Mouse (Mus musculus) hindbrain, embryonic 16.5 days (tissue): ENCODE measurements around the gene Wdr20. TPM values are rescaled to one million over a fixed set of nuclear protein-coding genes. Genes with fewer than 3 reads are reported as not detected.
A peak's percentile ranks its signal among the peaks of the same experiment; 100 is the strongest.

ENCODE experiments used
- ATAC-seq: fragments of 200-750 bp; cut with Nextera tagmentation; 2 replicates; pipeline ENCODE4 v1.8.0; 2017; ENCODE audit warnings: moderate TSS enrichment, moderate library complexity
- H3K27ac ChIP-seq: fragments of 300-500 bp; sonication (generic); 2 replicates; pipeline ENCODE4 v1.5.1; 2014; ENCODE audit warnings: low read depth, mild to moderate bottlenecking, control low read depth, low read length, moderate library complexity
- H3K27me3 ChIP-seq: fragments of 300-500 bp; sonication (generic); replicated peaks from 2 replicates; pipeline ENCODE4 v1.6.1; 2014; ENCODE audit warnings: low read length; ENCODE audit not compliant: control insufficient read depth, insufficient read depth
- H3K36me3 ChIP-seq: fragments of 300-500 bp; sonication (generic); 2 replicates; pipeline ENCODE4 v1.6.1; 2014; ENCODE audit warnings: mild to moderate bottlenecking, low read length, moderate library complexity, mixed read lengths; ENCODE audit not compliant: control insufficient read depth, insufficient read depth
- H3K4me1 ChIP-seq: fragments of 300-500 bp; sonication (generic); 2 replicates; pipeline ENCODE4 v1.6.1; 2014; ENCODE audit warnings: low read depth, low read length; ENCODE audit not compliant: control insufficient read depth, insufficient read depth
- H3K4me2 ChIP-seq: fragments of 300-500 bp; sonication (generic); 2 replicates; pipeline ENCODE4 v1.6.1; 2014; ENCODE audit warnings: mild to moderate bottlenecking, low read length, control low read depth, moderate library complexity
- H3K4me3 ChIP-seq: fragments of 300-500 bp; sonication (generic); 2 replicates; pipeline ENCODE4 v1.5.1; 2014; ENCODE audit warnings: mild to moderate bottlenecking, low read length, control low read depth, moderate library complexity
- H3K9ac ChIP-seq: fragments of 300-500 bp; sonication (generic); 2 replicates; pipeline ENCODE4 v1.6.1; 2014; ENCODE audit warnings: low read depth, mild to moderate bottlenecking, control low read depth, low read length, moderate library complexity
- H3K9me3 ChIP-seq: fragments of 300-500 bp; sonication (generic); 2 replicates; pipeline ENCODE4 v1.6.1; 2014; ENCODE audit warnings: mild to moderate bottlenecking, low read length, moderate library complexity; ENCODE audit not compliant: control insufficient read depth
- WGBS: fragments of 180-500 bp; shearing (Covaris S2); extraction: QIAGEN DNeasy Blood & Tissue Kit; methylation state at CpG from one replicate; pipeline ENCODE4 v1.1.7; 2014; 5-methylcytosine and 5-hydroxymethylcytosine counted together
- polyA plus RNA-seq: library from polyadenylated mRNA; unstranded; fragments of >200 nt; fragmentation: Nextera tagmentation; extraction: Ambion mirVana; gene quantifications from 2 replicates; pipeline ENCODE4 v1.2.1, GENCODE M21; 2015

Gene Wdr20
- polyA plus RNA-seq, 1 experiment from 2014 or later, result 23.0 TPM

DNA sequence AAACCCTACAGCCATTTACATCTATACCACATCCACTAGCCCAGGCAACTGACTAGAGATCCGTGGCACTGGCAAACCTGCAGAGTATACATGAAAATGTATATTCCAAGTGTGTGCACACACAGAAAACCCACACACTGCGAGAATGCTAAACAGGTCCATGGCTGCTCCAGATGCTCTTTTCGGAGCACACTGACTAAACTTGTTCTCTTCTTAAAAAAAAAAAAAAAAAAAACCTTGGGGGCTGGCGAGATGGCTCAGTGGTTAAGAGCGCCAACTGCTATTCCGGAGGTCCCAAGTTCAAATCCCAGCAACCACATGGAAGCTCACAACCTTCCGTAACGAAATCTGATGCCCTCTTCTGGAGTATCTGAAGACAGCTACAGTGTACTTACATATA is 100.1 kb downstream of the Wdr20 start:
- WGBS, result 86% methylated on average over 8 of the region's 8 CpGs
- H3K9ac ChIP-seq, result no peak overlapping the region
- H3K9me3 ChIP-seq, result no peaks in the 10 kb centered on the region
- ATAC-seq, result no peak
- peaks cover 7% of the 10 kb centered on the region for H3K4me1 ChIP-seq
- H3K27ac ChIP-seq, result no peak overlapping the region
- no peak overlapping the region for H3K4me2 ChIP-seq
- H3K27me3 ChIP-seq, result no peaks in the 10 kb centered on the region
- H3K36me3 ChIP-seq, result no peaks in the 10 kb centered on the region
- no peak overlapping the region for H3K4me3 ChIP-seq

DNA sequence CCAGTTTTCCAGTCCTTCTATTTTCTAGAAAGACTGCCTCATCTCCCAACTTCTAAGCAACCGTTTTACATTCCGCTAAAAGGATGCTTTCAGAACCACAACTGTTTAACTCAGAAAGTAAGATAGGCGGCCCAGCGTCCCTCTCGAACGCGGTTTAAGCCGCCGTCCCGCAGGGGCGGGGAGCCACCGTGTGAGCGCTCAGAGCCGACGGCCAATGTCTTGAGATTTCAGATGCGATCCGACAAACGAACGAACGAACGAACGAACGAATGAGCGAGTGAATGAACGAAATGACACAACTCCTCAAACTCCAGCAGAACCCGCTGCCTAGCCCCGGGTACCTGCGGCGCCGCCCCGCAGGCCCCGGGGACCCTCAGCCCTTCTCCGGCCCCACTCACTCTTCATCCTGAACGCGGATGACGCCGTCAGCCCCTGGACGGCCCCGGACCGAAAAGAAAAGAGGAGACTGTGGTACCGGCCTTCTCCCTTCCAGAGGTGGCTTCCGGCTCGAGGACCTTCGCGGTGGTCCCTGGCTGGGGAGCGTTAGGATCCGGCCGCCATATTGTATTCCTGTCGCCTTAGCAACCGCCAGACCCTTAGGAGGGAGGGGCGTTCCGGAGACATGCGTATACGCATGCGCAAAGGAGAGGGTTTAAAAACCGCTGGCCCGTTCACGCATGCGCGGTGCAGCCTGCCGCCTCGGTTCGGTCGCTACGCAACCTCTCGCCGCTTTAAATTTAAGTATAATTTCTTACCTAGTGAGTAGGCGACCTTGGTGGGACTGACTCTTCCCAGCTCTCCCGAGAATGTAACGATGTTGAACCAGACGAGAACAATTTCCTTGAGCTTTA is 102.8 kb downstream of the Wdr20 start, which contains the start of gene Mok:
Gene Mok, minus strand, starts transcription at position 592 of the 851 bp plus-strand sequence.
- peak within 1 kb of the TSS; percentile 83 for H3K27ac ChIP-seq
- H3K27me3 ChIP-seq, result peaks cover 5% of the 10 kb centered on the region; the same call in 1 of the 2 replicates
- WGBS, result under 1% methylated on average over 71 of the region's 71 CpGs
- H3K4me2 ChIP-seq, result peak within 1 kb of the TSS; percentile 72
- ATAC-seq, result peak; percentile 86
- peak within 1 kb of the TSS; percentile 78 for H3K9ac ChIP-seq
- no peaks in the 10 kb centered on the region for H3K36me3 ChIP-seq
- H3K4me3 ChIP-seq, result peak within 1 kb of the TSS; percentile 84
- H3K9me3 ChIP-seq, result no peaks in the 10 kb centered on the region
- H3K4me1 ChIP-seq, result peaks cover 9% of the 10 kb centered on the region

DNA sequence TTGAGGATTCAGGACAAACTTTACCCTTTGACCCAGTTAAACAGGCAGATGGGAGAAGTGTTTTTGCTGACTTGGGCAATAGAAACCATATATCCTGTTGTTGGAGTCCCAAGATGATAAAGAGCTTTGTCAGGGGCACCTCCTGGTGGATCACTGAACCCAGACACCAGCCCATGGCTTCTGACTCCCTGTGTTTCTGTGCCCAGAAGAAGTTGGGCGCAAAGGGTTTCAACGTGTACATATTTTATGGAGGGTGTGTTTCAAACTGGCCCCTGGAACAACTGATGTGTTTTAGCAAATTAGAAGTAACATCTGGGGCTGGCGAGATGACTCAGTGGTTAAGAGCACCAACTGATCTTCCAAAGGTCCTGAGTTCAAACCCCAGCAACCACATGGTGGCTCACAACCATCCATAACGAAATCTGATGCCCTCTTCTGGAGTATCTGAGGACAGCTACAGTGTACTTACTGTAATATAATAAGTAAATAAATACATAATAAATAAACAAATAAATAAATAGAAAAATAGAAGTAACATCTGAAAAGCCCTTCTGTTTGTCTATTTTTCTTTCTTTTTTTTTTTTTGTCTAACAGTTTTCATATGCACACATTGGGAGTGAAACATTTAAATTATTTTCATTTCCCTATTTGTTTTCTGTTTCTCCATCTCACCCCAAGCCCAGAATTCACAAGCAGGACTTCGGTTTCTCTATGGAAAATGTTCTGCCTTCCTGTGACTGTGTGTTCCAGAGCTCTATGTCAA is 104.2 kb downstream of the Wdr20 start:
- no peak for ATAC-seq
- Histone ChIP-seq H3K4me2 (no peak overlapping the region), H3K27ac (no peak overlapping the region), H3K36me3 (no peaks in the 10 kb centered on the region), H3K4me1 (peaks cover 9% of the 10 kb centered on the region), H3K9ac (no peak overlapping the region), H3K9me3 (no peaks in the 10 kb centered on the region), H3K27me3 (peaks cover 12% of the 10 kb centered on the region), H3K4me3 (no peak overlapping the region)
- 71% methylated on average over 5 of the region's 5 CpGs for WGBS

DNA sequence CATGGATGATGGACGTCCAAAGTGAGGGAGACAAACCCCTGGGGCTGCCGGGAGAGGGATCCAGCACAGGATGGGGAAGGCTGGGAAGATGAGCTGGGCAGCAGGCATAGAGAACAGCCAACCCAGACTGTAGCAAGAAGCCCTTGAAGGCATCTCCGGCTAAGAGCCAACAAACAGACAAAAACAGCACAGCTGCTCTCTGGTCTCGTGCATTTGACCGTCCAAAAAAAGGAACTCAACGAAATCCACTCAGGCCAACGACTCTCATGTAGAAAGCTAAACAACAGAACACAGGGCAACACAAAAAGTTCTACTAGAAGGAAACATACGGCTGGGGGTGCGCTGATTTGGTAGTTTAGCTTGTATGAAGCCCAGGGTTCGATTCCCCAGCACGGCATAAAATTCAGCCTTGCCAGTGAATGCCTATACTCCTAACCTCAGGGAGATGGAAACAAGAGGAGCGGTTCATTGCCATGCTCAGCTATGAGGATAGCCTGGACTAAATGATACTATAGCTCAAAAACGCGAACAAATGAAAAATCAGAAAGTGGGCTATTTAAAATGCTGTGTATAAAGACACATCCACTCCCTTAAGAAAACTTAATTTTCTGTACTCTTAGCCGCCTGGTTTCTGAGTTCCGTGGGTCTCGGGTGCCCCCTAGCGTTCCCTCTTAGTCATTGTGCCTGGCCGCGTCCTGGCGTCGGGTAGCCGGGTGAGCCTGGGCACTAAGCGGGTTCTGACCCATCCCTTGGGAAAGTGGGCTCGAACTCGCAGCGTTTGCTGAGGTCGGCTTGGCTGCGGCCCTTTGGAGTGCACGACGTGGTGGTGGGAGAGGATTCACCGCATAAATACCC is 105.7 kb downstream of the Wdr20 start:
- peak; percentile 24 for ATAC-seq
- Histone ChIP-seq H3K27me3 (peaks cover 14% of the 10 kb centered on the region), H3K4me3 (peak overlapping the region; percentile 41), H3K9ac (peak overlapping the region; percentile 53), H3K9me3 (no peaks in the 10 kb centered on the region), H3K27ac (no peak overlapping the region), H3K4me1 (peaks cover 9% of the 10 kb centered on the region), H3K4me2 (peak overlapping the region; percentile 63), H3K36me3 (no peaks in the 10 kb centered on the region)
- 20% methylated on average over 32 of the region's 32 CpGs for WGBS

DNA sequence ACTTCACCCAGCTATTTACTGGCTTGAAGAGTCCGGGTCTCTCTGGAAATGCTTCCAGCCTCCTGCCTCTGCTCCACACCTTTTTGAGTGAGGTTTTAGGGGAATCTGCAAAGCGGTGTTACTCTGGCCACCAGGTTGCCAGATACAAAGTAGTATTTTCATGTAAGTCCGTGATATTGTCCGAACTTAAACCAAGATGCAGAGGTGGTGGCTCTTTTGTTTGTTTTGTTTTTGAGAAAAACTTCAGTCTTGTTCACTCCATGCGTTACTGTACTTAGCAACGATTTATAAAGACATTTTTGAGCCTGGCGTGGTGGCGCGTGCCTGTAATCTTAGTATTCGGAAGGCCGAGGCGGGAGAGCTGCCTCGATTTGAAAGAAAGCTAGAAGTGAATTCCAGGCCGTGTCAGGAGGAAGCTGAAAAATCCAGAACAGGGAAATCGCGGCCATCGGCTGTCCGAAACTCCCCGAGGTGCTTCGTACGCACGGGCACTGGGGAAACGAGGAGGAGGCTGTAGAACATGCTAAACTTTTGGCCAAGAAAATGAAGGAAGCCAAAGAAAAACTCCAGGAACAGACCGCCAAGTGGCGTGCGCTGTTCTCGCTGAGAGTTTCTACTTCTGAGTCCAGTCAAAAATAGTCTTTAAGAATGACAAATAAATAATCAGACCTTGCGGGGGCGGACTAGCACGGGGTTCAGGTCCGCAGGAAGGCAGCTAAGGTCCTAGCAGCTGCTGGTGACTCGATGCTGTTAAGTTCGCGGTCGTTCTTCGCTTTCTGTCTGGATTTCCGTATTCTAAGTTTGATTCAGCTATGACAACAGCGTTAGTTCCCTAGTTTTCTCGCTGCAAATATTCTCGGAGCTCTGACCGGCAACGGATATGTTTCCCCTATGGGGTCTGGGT is 106.7 kb downstream of the Wdr20 start:
- 1% methylated on average over 42 of the region's 42 CpGs for WGBS
- H3K4me1 ChIP-seq, result peaks cover 10% of the 10 kb centered on the region
- peak overlapping the region; percentile 63 for H3K4me2 ChIP-seq
- ATAC-seq, result no peak
- peak overlapping the region; percentile 41 for H3K4me3 ChIP-seq
- peaks cover 14% of the 10 kb centered on the region for H3K27me3 ChIP-seq
- no peaks in the 10 kb centered on the region for H3K9me3 ChIP-seq
- no peaks in the 10 kb centered on the region for H3K36me3 ChIP-seq
- H3K27ac ChIP-seq, result no peak overlapping the region
- peak overlapping the region; percentile 2 for H3K9ac ChIP-seq

DNA sequence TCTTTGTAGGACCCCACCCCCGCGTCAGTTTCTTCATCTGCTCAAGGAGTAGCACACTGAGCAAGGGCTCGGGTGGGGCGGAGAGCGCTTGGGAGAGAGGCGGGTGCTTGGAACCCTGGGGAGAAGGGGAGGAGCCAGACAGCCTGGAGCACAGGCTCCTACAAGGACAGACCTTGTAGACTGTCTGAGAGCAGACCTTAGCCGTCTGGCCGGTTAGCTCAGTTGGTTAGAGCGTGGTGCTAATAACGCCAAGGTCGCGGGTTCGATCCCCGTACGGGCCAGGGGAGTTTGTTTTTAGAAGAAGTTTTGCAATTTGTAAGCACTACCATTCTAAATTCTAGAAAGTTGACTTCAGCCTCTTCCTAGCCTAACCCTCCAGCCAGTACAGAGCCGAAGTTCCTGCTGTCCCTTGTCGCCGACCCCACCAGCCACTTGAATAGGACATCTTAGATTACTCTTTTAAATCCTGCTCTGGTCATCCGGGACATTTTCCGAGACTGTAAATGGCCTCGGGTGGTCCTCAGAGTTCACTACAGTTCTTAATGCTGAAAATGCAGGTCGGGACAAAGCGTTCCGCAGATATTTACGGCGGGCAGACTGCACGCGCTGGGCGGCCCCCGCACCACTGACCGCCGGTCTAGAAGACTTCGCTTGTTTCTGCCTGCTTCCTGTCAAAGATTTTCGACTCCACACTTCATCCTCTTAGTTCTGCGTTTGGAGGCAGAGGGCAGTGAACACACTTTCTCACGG is 107.6 kb downstream of the Wdr20 start:
- H3K4me3 ChIP-seq, result peak overlapping the region; percentile 41
- peaks cover 6% of the 10 kb centered on the region for H3K4me1 ChIP-seq
- H3K9ac ChIP-seq, result peak overlapping the region; percentile 29
- H3K4me2 ChIP-seq, result peak overlapping the region; percentile 63
- no peak overlapping the region for H3K27ac ChIP-seq
- H3K27me3 ChIP-seq, result peaks cover 14% of the 10 kb centered on the region
- no peaks in the 10 kb centered on the region for H3K9me3 ChIP-seq
- peak; percentile 77 for ATAC-seq
- WGBS, result under 1% methylated on average over 36 of the region's 36 CpGs
- H3K36me3 ChIP-seq, result no peaks in the 10 kb centered on the region

DNA sequence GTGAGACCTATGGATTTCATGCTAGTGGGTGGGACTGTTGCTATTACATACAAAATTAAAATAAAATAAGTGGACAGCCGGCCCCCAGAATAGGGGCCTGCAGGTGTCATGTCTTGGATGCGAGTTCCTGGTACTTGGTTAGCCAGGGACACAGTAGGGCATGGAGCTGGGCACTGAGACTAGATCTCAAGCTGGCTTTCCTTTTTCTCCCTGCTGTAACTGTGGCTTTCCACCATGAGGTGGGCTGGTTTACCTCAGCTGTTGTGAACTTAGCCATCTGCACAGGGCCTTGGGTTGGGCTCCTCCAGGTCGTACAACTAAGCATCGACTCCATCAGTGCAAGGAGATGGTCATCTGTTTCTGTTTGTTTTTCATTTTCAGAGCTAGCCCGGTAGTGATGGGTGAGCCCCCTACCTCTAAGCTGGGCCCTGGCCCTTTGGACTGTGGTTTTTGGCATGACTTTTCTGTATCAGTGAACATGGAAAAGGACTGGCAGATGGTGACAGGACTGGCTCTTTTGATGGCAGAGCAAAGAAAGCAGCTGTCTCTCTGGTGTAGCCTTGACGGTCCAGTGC is 108.5 kb downstream of the Wdr20 start:
- 71% methylated on average over 6 of the region's 6 CpGs for WGBS
- no peak for ATAC-seq
- no peak overlapping the region for H3K9ac ChIP-seq

More for the DNA sequence above, 108.5 kb downstream of the Wdr20 start:
- no peak overlapping the region for H3K27ac ChIP-seq
- no peaks in the 10 kb centered on the region for H3K36me3 ChIP-seq
- H3K4me1 ChIP-seq, result peaks cover 14% of the 10 kb centered on the region
- H3K27me3 ChIP-seq, result peaks cover 14% of the 10 kb centered on the region
- H3K4me3 ChIP-seq, result no peak overlapping the region; the same call in 1 of the 2 replicates
- H3K4me2 ChIP-seq, result peak overlapping the region; percentile 63
- H3K9me3 ChIP-seq, result no peaks in the 10 kb centered on the region
